Mouse (Mus musculus) left cerebral cortex, adult 11 months (tissue): Measurements from ENCODE around the gene Lair1.

ENCODE experiments used
- DNase-seq: peaks from one replicate; pipeline ENCODE4 v3.0.0; 2022; ENCODE audit warnings: low spot score

Gene Lair1

GRCm38 (mm10) chr7:3962017-3962416, 101.0 kb downstream of the Lair1 start:
- DNase-seq, result no peak

GRCm38 (mm10) chr7:3957387-3957786, 105.6 kb downstream of the Lair1 start:
- DNase-seq, result no peak
